Mouse (Mus musculus): ENCODE results near the gene Slc25a28. TPM values are rescaled to one million over a fixed set of nuclear protein-coding genes. Genes with fewer than 3 reads are reported as not detected.

Gene Slc25a28
- polyA plus RNA-seq (2012; rRNA removed), result 101 and 103 TPM in 2 replicates

DNA sequence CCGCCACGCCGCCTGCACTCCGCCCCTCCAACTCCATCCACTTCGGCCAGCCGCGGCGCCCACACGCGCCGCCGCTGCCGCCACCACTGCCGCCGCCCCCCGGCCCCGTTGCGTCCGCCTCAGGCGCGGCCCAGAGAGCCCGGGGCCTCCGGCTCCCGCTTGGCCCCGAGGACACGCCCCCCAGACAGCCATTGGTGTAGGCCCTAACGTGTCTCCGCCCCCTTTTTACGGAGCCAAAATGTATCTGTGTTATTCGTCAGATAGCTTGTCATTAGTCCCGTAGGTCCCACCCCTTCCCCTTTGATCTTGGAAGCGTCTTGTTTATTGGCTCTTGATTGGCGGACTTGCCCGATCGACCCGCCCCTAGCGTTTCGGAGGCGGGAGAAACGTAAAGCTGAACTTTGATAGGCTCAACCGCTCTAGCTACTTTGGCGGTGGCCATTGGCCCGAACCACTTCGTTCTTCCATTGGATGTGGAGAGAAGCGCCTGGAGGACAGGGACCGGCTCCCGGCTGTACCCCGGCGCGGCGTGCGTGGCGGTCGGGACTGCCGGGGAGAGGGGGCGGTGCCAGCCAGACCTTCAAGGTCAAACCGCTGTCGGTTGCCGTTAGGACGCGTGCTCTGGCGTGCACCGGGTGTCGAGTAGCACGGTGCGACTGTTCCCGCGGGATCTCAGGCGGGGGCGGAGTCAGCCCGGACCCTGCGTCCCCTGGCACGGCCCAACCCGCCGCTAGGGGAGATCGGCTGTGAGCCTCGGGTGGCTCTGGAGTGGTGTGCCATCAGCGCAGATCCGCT is at the start of gene Slc25a28:
Gene Slc25a28 (minus strand): TSS at position 152 of the 795 bp plus-strand sequence.
- Histone ChIP-seq H3K27ac (ENCODE audit: control insufficient read depth, insufficient read depth, low read depth, low read length) (peak within 1 kb of the TSS; percentile 94), H3K36me3 (ENCODE audit: control insufficient read depth, insufficient read depth, low read length) (no peaks in the 10 kb centered on the region), H3K4me1 (ENCODE audit: control insufficient read depth, insufficient read depth, low read length) (peaks cover 17% of the 10 kb centered on the region), H3K27me3 (ENCODE audit: control insufficient read depth, insufficient read depth, low read length) (no peaks in the 10 kb centered on the region), H3K4me3 (ENCODE audit: control insufficient read depth, low read depth, low read length) (peak within 1 kb of the TSS; percentile 86)
- TF ChIP-seq POLR2A (IDR thresholded peaks at IDR 0.05; ENCODE audit: control insufficient read depth, low read depth, low read length) (peak; percentile 87), CTCF (IDR thresholded peaks at IDR 0.05; ENCODE audit: control insufficient read depth, insufficient read depth, insufficient replicate concordance, low read depth, low read length) (peak; percentile 39; the same call in 1 of the 2 replicates)

- no peak overlapping the region for H3K27ac ChIP-seq (ENCODE audit: control insufficient read depth, insufficient read depth, low read depth, low read length)
- H3K27me3 ChIP-seq (ENCODE audit: control insufficient read depth, insufficient read depth, low read length), result no peaks in the 10 kb centered on the region
- no peak overlapping the region for H3K4me3 ChIP-seq (ENCODE audit: control insufficient read depth, low read depth, low read length)
- H3K36me3 ChIP-seq (ENCODE audit: control insufficient read depth, insufficient read depth, low read length), result no peaks in the 10 kb centered on the region
- TF ChIP-seq CTCF (IDR thresholded peaks at IDR 0.05; ENCODE audit: control insufficient read depth, insufficient read depth, insufficient replicate concordance, low read depth, low read length) (no peak), POLR2A (IDR thresholded peaks at IDR 0.05; ENCODE audit: control insufficient read depth, low read depth, low read length) (no peak)
- no peaks in the 10 kb centered on the region for H3K4me1 ChIP-seq (ENCODE audit: control insufficient read depth, insufficient read depth, low read length)
These were observed 49.5 kb upstream of the Slc25a28 start for GRCm38 (mm10) chr19:43724194-43724593.

DNA sequence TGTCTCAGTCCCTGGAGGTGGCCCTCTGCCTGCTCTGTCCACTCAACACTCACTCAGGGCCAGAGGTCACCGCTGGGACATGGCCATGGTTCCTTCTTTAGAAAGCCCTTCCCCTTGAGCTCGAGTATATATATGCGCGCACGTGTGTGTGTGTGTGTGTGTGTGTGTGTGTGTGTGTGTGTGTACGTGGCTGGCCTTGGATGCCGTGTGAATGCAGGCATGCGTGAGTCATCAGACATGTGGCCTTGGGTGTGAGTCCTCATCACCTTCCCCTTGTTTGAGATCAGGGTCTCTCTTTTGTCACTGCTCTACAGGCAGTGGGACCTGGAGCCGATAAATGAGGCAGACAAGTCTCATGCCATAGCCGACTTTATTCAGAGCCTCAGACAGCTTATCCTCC is 48.8 kb upstream of the Slc25a28 start:
- H3K27me3 ChIP-seq (ENCODE audit: control insufficient read depth, insufficient read depth, low read length), result no peaks in the 10 kb centered on the region
- no peaks in the 10 kb centered on the region for H3K4me1 ChIP-seq (ENCODE audit: control insufficient read depth, insufficient read depth, low read length)
- H3K27ac ChIP-seq (ENCODE audit: control insufficient read depth, insufficient read depth, low read depth, low read length), result no peak overlapping the region
- no peak overlapping the region for H3K4me3 ChIP-seq (ENCODE audit: control insufficient read depth, low read depth, low read length)
- TF ChIP-seq CTCF (IDR thresholded peaks at IDR 0.05; ENCODE audit: control insufficient read depth, insufficient read depth, insufficient replicate concordance, low read depth, low read length) (no peak), POLR2A (IDR thresholded peaks at IDR 0.05; ENCODE audit: control insufficient read depth, low read depth, low read length) (no peak)
- H3K36me3 ChIP-seq (ENCODE audit: control insufficient read depth, insufficient read depth, low read length), result no peaks in the 10 kb centered on the region

DNA sequence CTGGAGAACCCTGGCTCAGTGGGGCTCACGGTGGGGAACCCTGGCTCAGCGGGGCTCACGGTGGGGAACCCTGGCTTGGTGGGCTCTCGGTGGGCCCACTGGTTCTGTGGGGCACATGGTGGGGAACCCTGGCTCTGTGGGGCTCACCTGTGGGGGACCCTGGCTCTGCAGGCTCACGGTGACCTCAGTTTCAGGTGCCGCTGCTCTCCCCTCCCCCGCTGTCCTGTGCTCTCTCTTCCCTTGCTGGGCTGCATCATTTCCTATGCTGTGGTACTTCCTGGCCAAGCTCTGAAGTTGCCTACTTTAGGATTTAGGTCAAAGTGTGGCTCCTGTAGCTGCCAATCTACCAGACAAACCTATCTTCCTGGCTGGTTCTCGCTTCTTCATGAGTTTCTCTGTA is 48.2 kb upstream of the Slc25a28 start:
- Histone ChIP-seq H3K27me3 (ENCODE audit: control insufficient read depth, insufficient read depth, low read length) (no peaks in the 10 kb centered on the region), H3K4me1 (ENCODE audit: control insufficient read depth, insufficient read depth, low read length) (no peaks in the 10 kb centered on the region), H3K27ac (ENCODE audit: control insufficient read depth, insufficient read depth, low read depth, low read length) (no peak overlapping the region), H3K4me3 (ENCODE audit: control insufficient read depth, low read depth, low read length) (no peak overlapping the region), H3K36me3 (ENCODE audit: control insufficient read depth, insufficient read depth, low read length) (no peaks in the 10 kb centered on the region)
- TF ChIP-seq POLR2A (IDR thresholded peaks at IDR 0.05; ENCODE audit: control insufficient read depth, low read depth, low read length) (no peak), CTCF (IDR thresholded peaks at IDR 0.05; ENCODE audit: control insufficient read depth, insufficient read depth, insufficient replicate concordance, low read depth, low read length) (no peak)

GRCm38 (mm10) chr19:43720061-43720460 is 45.4 kb upstream of the Slc25a28 start:
- no peak overlapping the region for H3K27ac ChIP-seq (ENCODE audit: control insufficient read depth, insufficient read depth, low read depth, low read length)
- no peaks in the 10 kb centered on the region for H3K27me3 ChIP-seq (ENCODE audit: control insufficient read depth, insufficient read depth, low read length)
- H3K4me3 ChIP-seq (ENCODE audit: control insufficient read depth, low read depth, low read length), result no peak overlapping the region
- H3K36me3 ChIP-seq (ENCODE audit: control insufficient read depth, insufficient read depth, low read length), result no peaks in the 10 kb centered on the region
- no peaks in the 10 kb centered on the region for H3K4me1 ChIP-seq (ENCODE audit: control insufficient read depth, insufficient read depth, low read length)
- TF ChIP-seq POLR2A (IDR thresholded peaks at IDR 0.05; ENCODE audit: control insufficient read depth, low read depth, low read length) (no peak), CTCF (IDR thresholded peaks at IDR 0.05; ENCODE audit: control insufficient read depth, insufficient read depth, insufficient replicate concordance, low read depth, low read length) (no peak)

- no peaks in the 10 kb centered on the region for H3K36me3 ChIP-seq (ENCODE audit: control insufficient read depth, insufficient read depth, low read length)
- TF ChIP-seq POLR2A (IDR thresholded peaks at IDR 0.05; ENCODE audit: control insufficient read depth, low read depth, low read length), result no peak
- H3K27me3 ChIP-seq (ENCODE audit: control insufficient read depth, insufficient read depth, low read length), result no peaks in the 10 kb centered on the region
- no peak overlapping the region for H3K27ac ChIP-seq (ENCODE audit: control insufficient read depth, insufficient read depth, low read depth, low read length)
- H3K4me3 ChIP-seq (ENCODE audit: control insufficient read depth, low read depth, low read length), result no peak overlapping the region
- H3K4me1 ChIP-seq (ENCODE audit: control insufficient read depth, insufficient read depth, low read length), result peaks cover 6% of the 10 kb centered on the region
These were observed 37.3 kb upstream of the Slc25a28 start for GRCm38 (mm10) chr19:43711971-43712370.

- no peak for TF ChIP-seq POLR2A (IDR thresholded peaks at IDR 0.05; ENCODE audit: control insufficient read depth, low read depth, low read length)
- no peak for TF ChIP-seq CTCF (IDR thresholded peaks at IDR 0.05; ENCODE audit: control insufficient read depth, insufficient read depth, insufficient replicate concordance, low read depth, low read length)
- Histone ChIP-seq H3K4me1 (ENCODE audit: control insufficient read depth, insufficient read depth, low read length) (peaks cover 6% of the 10 kb centered on the region), H3K36me3 (ENCODE audit: control insufficient read depth, insufficient read depth, low read length) (no peaks in the 10 kb centered on the region), H3K4me3 (ENCODE audit: control insufficient read depth, low read depth, low read length) (peak overlapping the region; percentile 83), H3K27ac (ENCODE audit: control insufficient read depth, insufficient read depth, low read depth, low read length) (peak overlapping the region; percentile 88), H3K27me3 (ENCODE audit: control insufficient read depth, insufficient read depth, low read length) (no peaks in the 10 kb centered on the region)
These were observed 36.7 kb upstream of the Slc25a28 start for GRCm38 (mm10) chr19:43711159-43711916.

Measured in testis, adult 2 months (tissue).